Mouse (Mus musculus): ENCODE results near the gene Polr3g. TPM values are rescaled to one million over a fixed set of nuclear protein-coding genes. Genes with fewer than 3 reads are reported as not detected.
"Not testable (repeated sequence)": the region's sequence is repeated elsewhere in the genome, so short reads cannot be mapped to it uniquely, and the experiment has no call there.

Polr3g gene
- total RNA-seq, 2 experiments from 2014 or later: 28.5 to 31.6 TPM

- peak; percentile 79 for ATAC-seq (replicated peaks; ENCODE audit: low FRiP score, low TSS enrichment, poor library complexity, severe bottlenecking)
Measured at GRCm38 (mm10) chr13:81691606-81692005, 19.2 kb downstream of the Polr3g start.

- ATAC-seq (replicated peaks; ENCODE audit: low FRiP score, low TSS enrichment, poor library complexity, severe bottlenecking): peak; percentile 96
Measured at GRCm38 (mm10) chr13:81690477-81690876, 20.3 kb downstream of the Polr3g start.

- ATAC-seq (replicated peaks; ENCODE audit: low FRiP score, low TSS enrichment, poor library complexity, severe bottlenecking): peak; percentile 36; the same call in 1 of the 2 replicates
Measured at GRCm38 (mm10) chr13:81689587-81689986, 21.2 kb downstream of the Polr3g start.

- ATAC-seq (replicated peaks; ENCODE audit: low FRiP score, low TSS enrichment, poor library complexity, severe bottlenecking): no peak
Measured at GRCm38 (mm10) chr13:81684884-81685283, 25.9 kb downstream of the Polr3g start.

- ATAC-seq (replicated peaks; ENCODE audit: low FRiP score, low TSS enrichment, poor library complexity, severe bottlenecking): no peak
Measured at GRCm38 (mm10) chr13:81684258-81684657, 26.6 kb downstream of the Polr3g start.

- ATAC-seq (replicated peaks; ENCODE audit: low FRiP score, low TSS enrichment, poor library complexity, severe bottlenecking): no peak
Measured at GRCm38 (mm10) chr13:81683107-81683506, 27.7 kb downstream of the Polr3g start.

GRCm38 (mm10) chr13:81675333-81675732, 35.5 kb downstream of the Polr3g start:
- ATAC-seq (replicated peaks; ENCODE audit: low FRiP score, low TSS enrichment, poor library complexity, severe bottlenecking): no peak

GRCm38 (mm10) chr13:81667713-81668112, 43.1 kb downstream of the Polr3g start:
- no peak for ATAC-seq (replicated peaks; ENCODE audit: low FRiP score, low TSS enrichment, poor library complexity, severe bottlenecking)

- ATAC-seq (replicated peaks; ENCODE audit: low FRiP score, low TSS enrichment, poor library complexity, severe bottlenecking): no peak
Measured at GRCm38 (mm10) chr13:81664331-81664698, 46.5 kb downstream of the Polr3g start.

GRCm38 (mm10) chr13:81663566-81664330, 47.1 kb downstream of the Polr3g start:
- peak; percentile 51; the same call in 1 of the 2 replicates for ATAC-seq (replicated peaks; ENCODE audit: low FRiP score, low TSS enrichment, poor library complexity, severe bottlenecking)

GRCm38 (mm10) chr13:81658053-81658752, 52.6 kb downstream of the Polr3g start:
- ATAC-seq (replicated peaks; ENCODE audit: low FRiP score, low TSS enrichment, poor library complexity, severe bottlenecking): peak; percentile 6; the same call in 1 of the 2 replicates

GRCm38 (mm10) chr13:81657351-81658052, 53.3 kb downstream of the Polr3g start, which contains the start of gene Lysmd3:
TSS of gene Lysmd3 (plus strand) at chr13:81657663.
- ATAC-seq (replicated peaks; ENCODE audit: low FRiP score, low TSS enrichment, poor library complexity, severe bottlenecking): peak; percentile 96

GRCm38 (mm10) chr13:81657008-81657350, 53.8 kb downstream of the Polr3g start:
- no peak for ATAC-seq (replicated peaks; ENCODE audit: low FRiP score, low TSS enrichment, poor library complexity, severe bottlenecking)

- ATAC-seq (replicated peaks; ENCODE audit: low FRiP score, low TSS enrichment, poor library complexity, severe bottlenecking): no peak
Measured at GRCm38 (mm10) chr13:81656091-81656850, 54.5 kb downstream of the Polr3g start.

- not testable (repeated sequence) for ATAC-seq (replicated peaks; ENCODE audit: low FRiP score, low TSS enrichment, poor library complexity, severe bottlenecking)
Measured at GRCm38 (mm10) chr13:81650382-81650781, 60.4 kb downstream of the Polr3g start.

GRCm38 (mm10) chr13:81646348-81646747, 64.5 kb downstream of the Polr3g start:
- ATAC-seq (replicated peaks; ENCODE audit: low FRiP score, low TSS enrichment, poor library complexity, severe bottlenecking): peak; percentile 57

- no peak for ATAC-seq (replicated peaks; ENCODE audit: low FRiP score, low TSS enrichment, poor library complexity, severe bottlenecking)
Measured at GRCm38 (mm10) chr13:81644047-81644565, 66.7 kb downstream of the Polr3g start.

- peak; percentile 83 for ATAC-seq (replicated peaks; ENCODE audit: low FRiP score, low TSS enrichment, poor library complexity, severe bottlenecking)
Measured at GRCm38 (mm10) chr13:81642491-81643149, 68.2 kb downstream of the Polr3g start.
